Mouse (Mus musculus) cerebellum, adult 11-12 months (tissue): ENCODE results near the gene Ell.
"Not testable (repeated sequence)": the region's sequence is repeated elsewhere in the genome, so short reads cannot be mapped to it uniquely, and the experiment has no call there.

ENCODE experiments used
- DNase-seq: peaks from one replicate; pipeline ENCODE4 v3.0.0; 2022

Gene Ell

GRCm38 (mm10) chr8:70570360-70570759 is 31.1 kb downstream of the Ell start:
- DNase-seq, result no peak

GRCm38 (mm10) chr8:70570990-70571389 is 31.7 kb downstream of the Ell start:
- peak; percentile 80 for DNase-seq

GRCm38 (mm10) chr8:70574302-70574701 is 35.0 kb downstream of the Ell start:
- no peak for DNase-seq

- peak; percentile 77 for DNase-seq
Measured at GRCm38 (mm10) chr8:70574915-70575314, 35.7 kb downstream of the Ell start.

- DNase-seq, result no peak
Measured at GRCm38 (mm10) chr8:70577207-70577606, 38.0 kb downstream of the Ell start.

- DNase-seq, result peak; percentile 86
Measured at GRCm38 (mm10) chr8:70583476-70584387, 44.5 kb downstream of the Ell start.

- no peak for DNase-seq
Measured at GRCm38 (mm10) chr8:70584606-70585257, 45.5 kb downstream of the Ell start.

GRCm38 (mm10) chr8:70585258-70585652 is 46.0 kb downstream of the Ell start:
- peak; percentile 64 for DNase-seq

GRCm38 (mm10) chr8:70587955-70588354 is 48.7 kb downstream of the Ell start:
- DNase-seq, result not testable (repeated sequence)

GRCm38 (mm10) chr8:70591569-70591968 is 52.3 kb downstream of the Ell start:
- DNase-seq, result no peak

- no peak for DNase-seq
Measured at GRCm38 (mm10) chr8:70593173-70593572, 53.9 kb downstream of the Ell start.

- DNase-seq, result peak; percentile 78
Measured at GRCm38 (mm10) chr8:70593961-70594609, 54.8 kb downstream of the Ell start, which contains the start of gene Isyna1. Gene Isyna1 (plus strand): TSS chr8:70594373.

- DNase-seq, result peak; percentile 65
Measured at GRCm38 (mm10) chr8:70594621-70595564, 55.6 kb downstream of the Ell start.

GRCm38 (mm10) chr8:70595811-70596210 is 56.6 kb downstream of the Ell start:
- DNase-seq, result no peak

- peak; percentile 61 for DNase-seq
Measured at GRCm38 (mm10) chr8:70596216-70596615, 57.0 kb downstream of the Ell start.

GRCm38 (mm10) chr8:70596775-70597416 is 57.6 kb downstream of the Ell start:
- DNase-seq, result peak; percentile 80

- no peak for DNase-seq
Measured at GRCm38 (mm10) chr8:70597417-70598272, 58.4 kb downstream of the Ell start.

- peak; percentile 90 for DNase-seq
Measured at GRCm38 (mm10) chr8:70598283-70598682, 59.0 kb downstream of the Ell start.

- no peak for DNase-seq
Measured at GRCm38 (mm10) chr8:70598722-70599121, 59.5 kb downstream of the Ell start.

GRCm38 (mm10) chr8:70599507-70600290 is 60.4 kb downstream of the Ell start:
- DNase-seq, result peak; percentile 60
